Mouse (Mus musculus) embryonic stem cell, embryonic (primary cell): Measurements from ENCODE around the gene Ddx1.

Experiments
- CTCF ChIA-PET, 4 experiments: fragments of 300-600 bp in 2 of 4; fragments of 350-600 bp in 2 of 4; sonication (Branson Sonifier 250); formaldehyde crosslinking; loops; one replicate each; lab custom pipeline; 2022; ENCODE audit warnings: inconsistent platforms in 2 of 4; lab: Charles Lee
- POLR2A ChIA-PET, 4 experiments: fragments of 300-600 bp in 2 of 4; fragments of 350-600 bp in 2 of 4; sonication (Branson Sonifier 250); formaldehyde crosslinking; loops; one replicate each; lab custom pipeline; 2022; ENCODE audit warnings: antibody characterized with exemption in 4 of 4, inconsistent platforms in 1 of 4; lab: Charles Lee

Ddx1 gene

DNA sequence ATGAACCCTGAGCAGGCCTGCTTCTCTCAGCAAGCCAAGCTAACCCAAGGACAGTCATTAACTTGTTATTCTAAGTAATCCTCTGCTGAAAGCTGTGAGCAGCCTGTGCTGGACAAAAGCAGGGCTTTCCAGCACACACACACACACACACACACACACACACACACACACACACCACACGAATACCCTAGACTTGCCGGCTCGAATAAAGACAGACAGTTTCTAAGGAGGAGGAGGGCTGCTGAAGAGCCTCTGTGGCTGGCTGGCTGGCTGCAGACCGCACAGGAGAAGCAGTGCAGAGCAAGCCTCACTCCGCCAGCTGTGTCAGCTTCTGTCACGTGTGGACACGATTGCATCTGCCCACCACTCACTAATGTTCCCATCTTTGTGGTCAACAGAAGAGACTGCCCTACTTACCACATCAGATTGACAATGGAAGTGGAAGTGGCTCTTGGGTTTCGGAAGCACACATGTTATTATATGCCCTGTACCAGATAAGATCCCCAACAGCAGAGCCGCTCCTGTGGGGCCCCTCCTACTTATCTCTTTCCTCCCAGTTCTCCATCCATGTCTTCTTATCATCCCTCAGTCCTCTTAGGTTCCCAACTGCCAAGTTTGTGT is 68.2 kb downstream of the Ddx1 start:
- POLR2A ChIA-PET, result interaction anchor here in 2 of 4 experiments (0.6 to 0.7 kb wide), 2 partner anchors 13 to 617 kb away, joined by 3 read pairs; no protein-coding TSS in a partner anchor
- CTCF ChIA-PET, result interaction anchor here in 2 of 4 experiments (0.6 kb wide), 3 partner anchors 34 to 760 kb away, joined by 3 read pairs; no protein-coding TSS in a partner anchor

DNA sequence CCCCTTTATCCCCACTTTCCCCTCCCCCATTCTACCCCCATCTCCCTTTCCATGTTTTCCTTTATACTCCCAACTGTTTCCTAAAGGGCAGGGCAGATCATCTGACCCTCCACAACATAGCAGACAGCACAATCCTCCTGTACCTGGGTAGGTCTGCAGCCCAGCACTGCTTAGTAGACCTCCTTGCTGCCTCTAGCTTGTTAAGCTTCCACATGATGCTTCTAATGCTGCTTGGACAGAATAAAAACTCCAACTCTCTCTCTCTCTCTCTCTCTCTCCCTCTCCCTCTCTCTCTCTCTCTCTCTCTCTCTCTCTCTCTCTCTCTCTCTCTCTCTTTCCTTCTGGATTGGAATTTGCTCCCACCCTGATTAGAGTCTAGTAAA is 68.7 kb downstream of the Ddx1 start:
- CTCF ChIA-PET, result interaction anchor here in 3 of 4 experiments (0.6 to 0.7 kb wide), 4 partner anchors 34 to 760 kb away, joined by 3 read pairs; no protein-coding TSS in a partner anchor

DNA sequence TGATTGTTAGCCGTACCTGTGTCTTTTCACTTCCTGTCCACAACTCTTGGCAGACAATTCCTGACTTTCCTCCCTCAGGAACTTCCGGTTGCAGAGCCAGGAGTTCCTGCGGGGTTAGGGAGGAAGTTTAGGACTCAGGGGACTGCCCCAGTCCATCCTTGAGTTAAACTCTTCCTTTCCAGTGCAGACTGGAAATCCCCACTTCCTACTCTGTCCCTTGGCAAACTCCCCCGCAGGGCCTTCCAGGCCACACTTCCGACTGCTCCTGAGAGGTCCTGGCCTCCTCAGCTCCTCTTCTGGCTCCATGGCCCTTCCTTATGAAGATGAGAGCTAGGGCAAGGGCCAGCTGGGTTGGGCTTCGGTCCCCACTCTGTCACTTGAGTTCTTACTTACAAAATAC is 71.4 kb downstream of the Ddx1 start:
- POLR2A ChIA-PET, result no interaction called here
- CTCF ChIA-PET, result no interaction called here

More for the DNA sequence above, 68.7 kb downstream of the Ddx1 start:
- POLR2A ChIA-PET, result interaction anchor here in 2 of 4 experiments (0.6 to 0.7 kb wide), 2 partner anchors 13 to 618 kb away, joined by 3 read pairs; no protein-coding TSS in a partner anchor

DNA sequence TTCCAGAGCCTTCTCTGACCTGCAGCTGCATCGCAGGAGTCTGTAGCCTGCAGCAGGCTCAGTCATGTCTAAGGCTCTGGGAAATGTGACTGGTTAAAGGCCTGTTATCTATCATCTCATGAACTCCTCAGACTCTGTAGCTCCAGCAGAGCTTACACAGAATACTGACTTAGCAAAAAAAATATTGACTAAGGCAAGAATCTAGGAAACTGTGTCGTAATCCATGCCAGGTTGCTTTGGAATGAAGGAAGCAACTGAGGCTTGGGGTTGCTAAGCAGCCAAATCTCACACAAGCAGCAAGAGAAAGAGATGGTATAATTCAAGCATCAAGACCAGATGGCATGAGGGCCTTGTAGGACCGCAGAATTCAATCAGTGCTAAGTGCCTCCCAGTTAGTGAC is 72.1 kb downstream of the Ddx1 start:
- CTCF ChIA-PET, result no interaction called here
- POLR2A ChIA-PET, result no interaction called here

DNA sequence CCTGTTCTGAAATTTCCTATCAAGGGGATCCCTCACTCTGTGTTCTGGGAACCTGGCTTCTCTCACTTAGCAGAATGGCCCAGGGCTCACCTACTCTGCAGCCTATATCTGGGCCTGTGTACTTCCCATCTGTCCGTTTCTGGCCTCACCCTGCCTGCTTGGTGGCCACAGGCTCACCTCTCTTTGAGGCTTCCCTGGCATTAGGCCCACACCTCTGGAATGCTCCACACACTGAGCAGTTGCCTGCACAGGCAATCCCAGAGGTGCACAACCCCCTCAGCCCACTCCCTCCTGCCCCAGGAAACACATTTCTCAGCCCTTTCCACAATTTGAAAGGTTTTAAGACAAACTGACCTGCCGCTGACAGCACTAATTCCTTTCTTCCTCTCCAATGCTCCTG is 72.9 kb downstream of the Ddx1 start:
- ChIA-PET POLR2A (no interaction called here), CTCF (interaction anchor here in 1 of 4 experiments (0.6 kb wide), 1 partner anchor 575 kb away, joined by 12 read pairs; no protein-coding TSS in a partner anchor)

DNA sequence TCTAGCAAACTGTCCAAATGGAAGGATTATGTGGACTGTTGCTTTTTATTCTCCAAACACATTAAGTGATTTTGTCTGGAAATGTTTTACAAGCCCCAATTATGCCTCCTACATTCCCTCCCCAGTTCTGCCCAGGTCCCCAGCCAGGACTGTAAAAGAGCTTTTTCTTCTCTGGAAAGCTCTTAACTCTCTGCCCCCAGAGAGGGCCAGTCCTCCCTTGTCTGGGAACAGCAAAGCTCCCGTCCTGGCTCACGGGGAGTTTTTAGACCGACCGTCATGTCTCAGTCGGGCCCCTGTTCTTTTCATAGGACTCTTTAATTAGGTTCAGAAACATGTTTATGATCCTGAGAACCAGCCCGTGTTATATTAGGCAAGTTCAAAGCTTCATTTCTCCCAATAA is 75.0 kb downstream of the Ddx1 start:
- POLR2A ChIA-PET, result no interaction called here
- CTCF ChIA-PET, result interaction anchor here in 1 of 4 experiments (0.6 kb wide), 1 partner anchor 645 kb away, joined by 3 read pairs; no protein-coding TSS in a partner anchor

DNA sequence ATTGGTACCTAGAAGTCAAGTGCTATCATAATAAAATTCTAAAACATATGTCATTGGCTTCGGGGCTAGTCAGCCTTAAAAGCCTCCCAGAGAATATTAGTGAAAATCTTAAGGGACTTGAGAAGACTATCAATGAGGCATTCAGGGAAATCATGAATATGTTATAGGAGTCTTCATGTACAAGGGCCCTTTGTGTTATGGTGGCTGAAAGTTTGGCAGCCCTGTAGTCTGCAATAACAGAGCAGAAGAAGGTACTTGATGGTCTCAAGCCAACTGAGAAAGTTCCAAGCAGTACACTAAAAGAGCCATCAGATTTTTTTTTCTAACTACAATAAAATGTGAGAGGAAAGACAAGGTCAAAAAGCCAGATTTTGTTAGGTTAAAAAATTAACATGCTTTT is 80.9 kb downstream of the Ddx1 start:
- ChIA-PET CTCF (no interaction called here), POLR2A (no interaction called here)

DNA sequence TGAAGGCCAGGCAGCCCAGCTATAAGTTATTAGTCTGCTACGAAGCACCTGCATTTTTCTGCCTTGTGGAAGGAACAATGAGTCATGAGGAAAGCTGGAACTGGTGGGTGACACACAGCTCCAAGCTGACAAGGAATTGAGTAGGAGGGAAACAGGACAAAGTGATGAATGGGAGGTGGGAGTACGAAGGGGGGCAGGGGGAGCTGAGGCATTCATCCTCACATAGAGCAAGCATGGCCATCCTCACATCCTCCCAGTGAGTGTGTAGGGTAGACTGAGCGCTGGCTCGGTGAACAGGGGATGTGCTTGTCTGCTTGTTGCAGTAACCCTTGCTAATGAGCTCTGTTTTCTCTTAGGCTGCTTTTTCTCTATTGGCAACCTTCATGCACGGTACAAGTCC is 81.9 kb downstream of the Ddx1 start:
- CTCF ChIA-PET, result no interaction called here
- POLR2A ChIA-PET, result interaction anchor here in 1 of 4 experiments (0.6 kb wide), 1 partner anchor 13 kb away, joined by 3 read pairs; no protein-coding TSS in a partner anchor
